Mouse (Mus musculus) induced T-regulatory cell, adult 2 months (primary cell): ENCODE measurements around the gene Tmem178b.

ENCODE experiments used
- DNase-seq: peaks from one replicate; pipeline ENCODE4 v3.0.0-alpha.2; 2012; ENCODE audit warnings: low read depth

The Tmem178b gene

GRCm38 (mm10) chr6:39919011-39919709 lies 46.1 kb downstream of the Tmem178b start:
- no peak for DNase-seq

DNA sequence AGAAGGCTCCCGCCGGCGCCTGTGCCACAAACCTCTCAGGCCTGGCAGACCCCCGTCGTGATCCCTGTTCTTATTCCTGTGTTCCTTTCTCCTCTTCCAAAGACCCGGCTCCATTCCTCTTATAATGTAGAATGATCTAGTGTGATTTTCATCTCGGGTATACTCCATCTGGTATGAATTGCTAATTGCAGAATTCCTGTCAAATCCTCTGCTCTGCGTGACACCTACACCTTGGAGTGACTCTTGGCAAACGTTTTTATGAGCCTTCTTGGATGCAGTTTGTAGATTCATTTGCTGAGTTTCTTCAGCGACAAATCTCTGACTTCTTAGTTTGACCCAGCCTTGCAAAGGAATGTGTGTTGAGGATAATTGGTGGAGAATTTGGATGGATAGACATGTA lies 53.4 kb downstream of the Tmem178b start:
- DNase-seq: no peak

DNA sequence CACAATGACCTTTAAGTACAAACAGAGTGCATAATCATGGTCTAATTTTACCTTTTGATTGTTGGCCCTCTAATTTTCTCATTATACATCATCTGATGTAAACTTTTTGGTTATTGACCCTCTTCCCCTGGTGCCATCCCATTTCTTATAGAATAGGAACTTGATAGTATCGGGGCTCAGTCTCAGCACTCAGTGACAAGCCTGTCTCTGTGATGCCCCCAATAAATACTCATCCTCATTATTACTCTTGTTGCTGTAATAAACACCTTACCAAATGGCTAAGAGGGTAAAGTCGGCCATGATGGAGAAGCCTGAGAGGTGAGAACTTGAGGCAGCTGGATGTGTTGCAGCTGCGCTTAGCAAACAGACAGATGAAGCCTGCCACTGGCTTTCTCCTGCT lies 63.5 kb downstream of the Tmem178b start:
- DNase-seq: no peak

GRCm38 (mm10) chr6:39940920-39941319 lies 67.8 kb downstream of the Tmem178b start:
- DNase-seq: no peak

GRCm38 (mm10) chr6:39944854-39945253 lies 71.8 kb downstream of the Tmem178b start:
- DNase-seq: no peak

- no peak for DNase-seq
These were observed 72.8 kb downstream of the Tmem178b start for GRCm38 (mm10) chr6:39945670-39946440.

GRCm38 (mm10) chr6:39946601-39947000 lies 73.5 kb downstream of the Tmem178b start:
- no peak for DNase-seq

GRCm38 (mm10) chr6:39953951-39954350 lies 80.9 kb downstream of the Tmem178b start:
- DNase-seq: no peak

- no peak for DNase-seq
These were observed 82.1 kb downstream of the Tmem178b start for GRCm38 (mm10) chr6:39955211-39955610.

- DNase-seq: no peak
These were observed 91.5 kb downstream of the Tmem178b start for GRCm38 (mm10) chr6:39964606-39965005.

DNA sequence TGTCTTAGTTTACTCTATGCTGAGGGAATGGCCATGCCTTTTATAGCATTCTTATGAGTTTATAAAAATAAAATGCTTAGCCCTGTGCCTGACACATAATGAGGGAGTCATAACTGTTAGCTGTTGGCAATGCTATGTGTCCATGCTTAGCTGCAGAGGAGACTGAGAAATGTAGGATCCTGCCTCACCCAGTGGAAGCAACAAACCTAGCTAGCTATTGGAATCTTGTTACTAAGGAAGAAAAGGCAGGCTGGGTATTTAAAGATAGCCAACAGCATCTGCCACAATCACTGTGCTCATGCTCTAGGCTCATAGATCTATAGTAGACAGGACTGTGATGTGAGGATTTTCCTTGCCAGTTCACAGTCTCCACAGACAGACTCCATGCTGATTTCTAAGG lies 97.2 kb downstream of the Tmem178b start:
- DNase-seq: no peak

- no peak for DNase-seq
These were observed 105.9 kb downstream of the Tmem178b start for GRCm38 (mm10) chr6:39978942-39979341.

- no peak for DNase-seq
These were observed 117.7 kb downstream of the Tmem178b start for GRCm38 (mm10) chr6:39990772-39991171.

DNA sequence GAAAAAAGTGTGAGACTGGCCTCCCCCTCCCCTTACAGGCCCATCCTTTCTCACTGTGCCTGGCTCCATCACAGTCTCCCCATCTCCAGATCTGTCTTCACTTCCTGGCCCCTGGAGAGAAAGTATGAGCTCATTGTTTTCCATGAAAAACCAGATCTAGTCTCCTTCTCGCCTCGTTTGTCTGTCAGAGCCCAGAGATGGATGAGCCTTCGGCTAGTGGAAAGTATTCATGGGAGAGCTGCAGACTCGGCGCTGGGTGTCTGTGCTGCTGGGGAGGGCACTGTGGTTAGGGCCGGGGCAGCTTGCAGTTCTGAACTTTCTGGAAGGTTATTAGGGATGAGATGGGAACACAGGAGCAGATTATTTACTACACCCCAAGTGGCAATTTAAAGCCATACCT lies 118.9 kb downstream of the Tmem178b start:
- DNase-seq: no peak

DNA sequence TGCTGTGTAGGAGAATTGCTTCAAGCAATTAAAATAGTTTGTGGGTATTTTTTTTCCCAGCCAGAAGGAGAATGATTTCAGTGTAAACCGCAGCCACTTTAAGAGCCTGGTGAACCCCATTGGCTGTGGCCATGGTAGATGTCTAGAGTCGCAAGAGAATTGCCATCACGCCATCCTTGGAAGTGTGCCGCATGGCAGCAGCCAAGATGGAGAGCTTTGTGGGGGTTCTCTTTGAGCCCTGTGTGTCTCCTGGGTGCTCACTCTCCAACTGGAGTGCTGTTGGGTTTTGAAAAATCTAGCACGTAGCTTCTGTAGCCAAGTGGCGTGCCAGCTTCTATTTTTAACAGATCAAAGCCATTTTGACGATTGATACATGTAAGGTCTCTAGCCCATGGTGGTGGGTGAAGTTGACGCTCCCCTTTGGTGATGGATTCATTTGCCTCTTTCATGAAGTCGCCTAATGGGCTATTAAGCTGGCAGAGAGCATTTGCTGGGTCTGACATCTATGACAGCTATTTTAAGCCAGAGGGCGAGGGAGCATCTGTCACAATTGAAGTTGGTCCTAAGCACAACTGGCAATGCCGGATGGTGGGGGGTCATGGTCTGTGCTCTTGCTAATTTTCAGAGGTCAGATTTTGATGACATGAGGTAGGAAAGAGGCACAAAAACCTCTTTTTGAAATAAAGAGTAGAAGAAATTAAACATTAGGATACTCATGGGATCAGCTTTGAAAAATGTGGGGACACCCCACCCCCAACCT lies 133.1 kb downstream of the Tmem178b start:
- no peak for DNase-seq

DNA sequence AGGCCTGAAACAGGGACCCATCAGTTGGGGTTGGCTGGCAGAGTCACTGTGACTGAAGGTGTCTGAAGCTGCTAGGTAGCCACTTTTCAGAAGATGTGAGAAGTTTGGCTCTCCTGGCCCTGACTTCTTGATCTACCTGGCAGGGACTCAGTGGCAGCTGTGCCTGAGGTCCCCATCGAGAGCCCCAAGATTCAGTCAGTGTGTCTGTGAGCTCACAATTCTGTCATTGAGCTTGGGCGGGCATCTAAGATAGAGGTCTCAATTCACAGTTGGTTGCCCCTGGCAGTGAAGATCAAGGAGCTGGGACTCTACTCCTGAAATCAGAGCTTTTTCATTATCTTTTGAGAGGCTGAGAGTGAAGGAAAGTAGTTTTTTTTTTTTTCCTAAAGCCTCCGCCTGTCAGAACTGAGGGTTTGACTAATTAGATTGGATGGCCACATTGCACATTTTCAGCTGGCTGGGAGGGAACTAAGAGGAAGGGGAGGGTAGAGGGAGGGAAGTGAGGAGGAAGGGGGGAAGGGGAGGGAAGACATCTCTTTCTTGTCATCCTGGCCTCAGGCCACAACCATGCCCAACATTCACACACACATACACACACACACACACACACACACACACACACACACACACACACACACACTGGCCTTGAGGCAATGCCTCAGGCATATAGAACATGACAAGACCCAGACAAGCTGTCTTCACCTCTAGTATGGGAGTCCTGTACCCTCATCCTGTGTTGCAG lies 135.3 kb downstream of the Tmem178b start:
- no peak for DNase-seq

DNA sequence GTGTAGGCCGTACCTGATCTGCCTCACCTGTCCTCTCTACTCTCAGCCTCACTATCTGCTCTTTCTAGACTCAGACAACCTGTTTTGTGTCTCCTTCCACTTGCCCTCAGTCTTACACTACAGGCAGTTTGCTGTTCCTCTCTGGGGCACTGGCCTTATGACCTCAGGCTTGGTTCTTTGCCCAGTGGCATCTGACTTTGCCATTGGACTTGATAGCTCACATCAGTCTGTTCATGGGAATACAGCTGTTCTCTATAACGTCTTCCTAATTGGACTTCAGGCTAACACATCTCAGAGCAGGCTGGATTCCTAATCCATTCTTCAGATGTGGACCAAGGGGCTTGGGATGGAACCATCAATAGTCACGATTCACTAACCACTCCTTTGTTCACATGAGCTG lies 136.6 kb downstream of the Tmem178b start:
- no peak for DNase-seq

- no peak for DNase-seq
These were observed 138.0 kb downstream of the Tmem178b start for GRCm38 (mm10) chr6:40011066-40011465.

- no peak for DNase-seq
These were observed 138.5 kb downstream of the Tmem178b start for GRCm38 (mm10) chr6:40011609-40012008.

DNA sequence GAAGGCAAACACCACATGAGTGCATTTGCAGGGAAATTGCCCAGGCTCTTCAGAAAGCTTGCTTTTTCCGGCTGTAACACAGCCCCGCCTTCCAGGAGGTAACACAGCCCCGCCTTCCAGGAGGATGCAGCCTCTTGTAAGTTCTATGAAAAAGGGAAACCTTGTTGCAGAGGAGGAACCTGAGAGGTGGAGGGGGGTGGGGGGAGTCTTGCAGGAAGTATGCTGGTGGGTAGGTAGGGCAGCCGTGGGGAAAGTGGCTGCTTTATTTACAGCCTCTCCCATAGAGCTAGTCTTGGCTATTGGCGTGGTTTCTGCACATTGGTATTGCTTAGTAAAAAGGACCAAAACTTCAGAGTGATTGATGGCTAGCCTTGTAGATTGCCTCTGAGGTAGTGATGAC lies 140.3 kb downstream of the Tmem178b start:
- DNase-seq: peak; percentile 1

GRCm38 (mm10) chr6:40015185-40015584 lies 142.1 kb downstream of the Tmem178b start:
- DNase-seq: no peak
